ENCODE assay signal across 9 mouse cellular contexts in the genomic region with DNA sequence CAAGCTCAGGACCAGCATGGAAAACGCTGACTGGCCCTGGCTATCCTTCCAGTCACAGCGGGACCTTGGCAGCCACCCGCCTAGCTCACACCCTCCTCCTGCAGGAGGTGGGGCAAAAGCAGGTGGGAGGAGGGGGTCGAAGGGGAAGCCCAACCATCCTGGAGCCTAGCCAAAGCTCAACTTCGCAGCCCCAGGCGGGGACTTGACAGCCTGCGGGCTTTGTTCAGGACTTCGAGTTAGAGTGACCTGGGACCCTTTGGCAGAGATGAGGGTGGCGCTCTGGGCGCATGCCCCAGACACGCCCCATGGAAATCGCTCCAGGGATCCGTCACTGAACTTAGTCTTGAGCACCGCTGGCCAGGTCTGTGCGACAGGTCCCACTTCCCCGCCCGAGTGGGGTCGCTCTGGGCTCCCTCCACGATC. TPM values are rescaled to one million over a fixed set of nuclear protein-coding genes. Genes with fewer than 3 reads are reported as not detected.
A peak's percentile ranks its signal among the peaks of the same experiment; 100 is the strongest.
DNase-seq lines count a peak whose midpoint lies in the region; ATAC-seq lines count a peak whose summit lies in the region.
"Had no signal": no experiment of that assay in that cellular context is flagged by ENCODE, and none has a peak within 500 bp of the region (broad histone marks: within the 10 kb centered on the region; RNA-seq: fewer than 3 reads in every experiment).

Gene Lrrc38, plus strand, starts transcription at position 274 of the 423 bp plus-strand sequence.

- peak within 1 kb of the TSS; percentile 98 for H3K4me2 ChIP-seq in heart, embryonic 12.5 days
- H3K4me2 ChIP-seq in embryonic facial prominence, embryonic 14.5 days (ENCODE audit: low read depth, low read length): peak within 1 kb of the TSS; percentile 95
- H3K4me2 ChIP-seq in hindbrain, embryonic 11.5 days (replicated peaks; ENCODE audit: low read depth, low read length): peak within 1 kb of the TSS; percentile 96

- 1% methylated on average over 19 of the region's 19 CpGs for WGBS in heart, embryonic 12.5 days
- WGBS in embryonic facial prominence, embryonic 14.5 days: 0% methylated on average over 17 of the region's 19 CpGs
- under 1% methylated on average over 19 of the region's 19 CpGs for WGBS in hindbrain, embryonic 11.5 days

- peak within 1 kb of the TSS; percentile 60 for H3K4me3 ChIP-seq in heart, embryonic 12.5 days
- peak within 1 kb of the TSS; percentile 52 for H3K4me3 ChIP-seq in embryonic facial prominence, embryonic 14.5 days (ENCODE audit: low read depth, low read length)
- H3K4me3 ChIP-seq in hindbrain, embryonic 11.5 days (ENCODE audit: low read depth, low read length): peak within 1 kb of the TSS; percentile 51

- peaks cover 21% of the 10 kb centered on the region for H3K4me1 ChIP-seq in heart, embryonic 12.5 days (replicated peaks)
- H3K4me1 ChIP-seq in embryonic facial prominence, embryonic 14.5 days (ENCODE audit: control insufficient read depth, insufficient read depth, low read length): peaks cover 11% of the 10 kb centered on the region; the same call in 1 of the 2 replicates
- 0 out of 2 replicates have a peak, but pooled peaks cover 4% of the 10 kb centered on the region for H3K4me1 ChIP-seq in hindbrain, embryonic 11.5 days (replicated peaks; ENCODE audit: control insufficient read depth, insufficient read depth, low read length)

- no peaks in the 10 kb centered on the region for H3K9me3 ChIP-seq in heart, embryonic 12.5 days (replicated peaks)
- no peaks in the 10 kb centered on the region for H3K9me3 ChIP-seq in embryonic facial prominence, embryonic 14.5 days (ENCODE audit: control insufficient read depth, low read length)
- H3K9me3 ChIP-seq in hindbrain, embryonic 11.5 days (ENCODE audit: control insufficient read depth, low read length): no peaks in the 10 kb centered on the region

- H3K27me3 ChIP-seq in heart, embryonic 12.5 days (replicated peaks): peaks cover 54% of the 10 kb centered on the region
- peaks cover 57% of the 10 kb centered on the region for H3K27me3 ChIP-seq in embryonic facial prominence, embryonic 14.5 days (replicated peaks; ENCODE audit: control insufficient read depth, insufficient read depth, low read length)
- peaks cover 38% of the 10 kb centered on the region for H3K27me3 ChIP-seq in hindbrain, embryonic 11.5 days (ENCODE audit: control insufficient read depth, insufficient read depth, low read length)

- H3K9ac ChIP-seq in heart, embryonic 12.5 days: peak within 1 kb of the TSS; percentile 36
- peak within 1 kb of the TSS; percentile 59 for H3K9ac ChIP-seq in embryonic facial prominence, embryonic 14.5 days (ENCODE audit: low read depth, low read length)
- H3K9ac ChIP-seq in hindbrain, embryonic 11.5 days (ENCODE audit: low read depth, low read length): peak within 1 kb of the TSS; percentile 51

- intact Hi-C loops in heart, postnatal 25 days (cut with DNase I): no loop called here

- ATAC-seq in heart, embryonic 12.5 days (ENCODE audit: insufficient number of reproducible peaks, low FRiP score): 0 out of 2 replicates have a peak, but pooled peaks have one; percentile 13
- peak; percentile 42; the same call in 1 of the 2 replicates for ATAC-seq in embryonic facial prominence, embryonic 14.5 days (ENCODE audit: low read depth)
- ATAC-seq in hindbrain, embryonic 11.5 days (ENCODE audit: low FRiP score): peak; percentile 33
- no peak for ATAC-seq in megakaryocyte-erythroid progenitor cell, adult 5-6 weeks (replicated peaks; ENCODE audit: low FRiP score, low TSS enrichment, poor library complexity, severe bottlenecking)

- no peak for DNase-seq in heart, postnatal 25 days (ENCODE audit: low spot score)
- DNase-seq in adrenal gland, postnatal 10 days: peak; percentile 20
- peak; percentile 56 for DNase-seq in embryonic facial prominence, embryonic 14.5 days (ENCODE audit: low spot score)
- DNase-seq in hindbrain, embryonic 11.5 days (ENCODE audit: low spot score): peak; percentile 48
- peak; percentile 42 for DNase-seq in mesoderm, embryonic 11.5 days (ENCODE audit: low read depth, low spot score)
- DNase-seq in frontal cortex, postnatal 10 days (ENCODE audit: low spot score in 2 of 2): no peak

- H3K27ac ChIP-seq in heart, embryonic 12.5 days (ENCODE audit: poor library complexity, severe bottlenecking): no peak within 1 kb of the TSS
- H3K27ac ChIP-seq in embryonic facial prominence, embryonic 14.5 days (replicated peaks; ENCODE audit: low read depth, low read length): no peak within 1 kb of the TSS
- H3K27ac ChIP-seq in hindbrain, embryonic 11.5 days (ENCODE audit: low read depth, low read length): no peak within 1 kb of the TSS

- H3K36me3 ChIP-seq in heart, embryonic 12.5 days: no peaks in the 10 kb centered on the region
- no peaks in the 10 kb centered on the region for H3K36me3 ChIP-seq in embryonic facial prominence, embryonic 14.5 days (ENCODE audit: control insufficient read depth, insufficient read depth, low read length)
- H3K36me3 ChIP-seq in hindbrain, embryonic 11.5 days (ENCODE audit: control insufficient read depth, insufficient read depth, low read length): no peaks in the 10 kb centered on the region

RNA-seq across cellular contexts. Expression of gene Lrrc38, which starts in this region (rescaled TPM):
- polyA plus RNA-seq in heart, embryonic 12.5 days (2016; fragmentation: Nextera tagmentation; extraction: Ambion mirVana): 0.08 TPM in 1 of 2 replicates, not detected in the other
- under 1 TPM; 0.21 to 0.22 TPM for total RNA-seq in heart, postnatal 25 days (2021)
- total RNA-seq in adrenal gland, postnatal 10 days (2021): under 1 TPM; 0.36 to 0.61 TPM
- polyA plus RNA-seq in embryonic facial prominence, embryonic 14.5 days (2014; fragmentation: Nextera tagmentation; extraction: Ambion mirVana): 2.2 and 2.3 TPM in 2 replicates
- polyA plus RNA-seq in hindbrain, embryonic 11.5 days (2014; fragmentation: Nextera tagmentation; extraction: Ambion mirVana): 0.51 TPM in 1 of 2 replicates, not detected in the other
- not detected in 2 replicates for total RNA-seq in megakaryocyte-erythroid progenitor cell, adult 5-6 weeks (2014; fragmentation: Nextera tagmentation)
- total RNA-seq in megakaryocyte-erythroid progenitor cell, adult 5-6 weeks (2017): not detected in 2 replicates
- total RNA-seq: heart, adult 18-20 months had no signal

Comparison
In these comparisons a context has a peak if more than half of its experiments do, and no peak if none do; other contexts are left out.
1. Peak in ATAC-seq, H3K4me3 ChIP-seq, H3K9ac ChIP-seq and H3K4me2 ChIP-seq in heart, embryonic 12.5 days; RNA of the gene not detected or under 1 TPM.
2. Peak in DNase-seq in adrenal gland, postnatal 10 days; RNA of the gene not detected or under 1 TPM.
3. Peak in DNase-seq, ATAC-seq, H3K4me3 ChIP-seq, H3K9ac ChIP-seq and H3K4me2 ChIP-seq in hindbrain, embryonic 11.5 days; RNA of the gene not detected or under 1 TPM.
4. DNase-seq: peak in embryonic facial prominence, embryonic 14.5 days (single experiment) and mesoderm, embryonic 11.5 days (single experiment); none in heart, postnatal 25 days (single experiment) and frontal cortex, postnatal 10 days (0 of 2).
5. Peak in every context shown above with its lines, with median percentiles within 50 percentile points of each other: H3K4me2 ChIP-seq, H3K4me3 ChIP-seq and H3K9ac ChIP-seq.